Mouse (Mus musculus) CH12.LX (cell line): ENCODE data around the gene Mrpl55. TPM values are rescaled to one million over a fixed set of nuclear protein-coding genes. Genes with fewer than 3 reads are reported as not detected.

Experiments
- DNase-seq: peaks from one replicate; pipeline ENCODE4 v3.0.0-alpha.2; 2013; ENCODE audit errors: extremely low read depth
- H3K27ac ChIP-seq: 2 replicates; pipeline ENCODE4 v1.5.1; 2012; ENCODE audit warnings: low read depth, mild to moderate bottlenecking, control low read depth, moderate library complexity; ENCODE audit not compliant: insufficient read depth
- H3K27me3 ChIP-seq: replicated peaks from 2 replicates; pipeline ENCODE3; 2012; ENCODE audit warnings: inconsistent platforms
- H3K36me3 ChIP-seq, 2 experiments: replicated peaks in 1 of 2; 2 replicates each; pipeline versions ENCODE3 to v1.6.1; 2012; ENCODE audit warnings: inconsistent platforms in 1 of 2, low read length in 1 of 2, mild to moderate bottlenecking in 1 of 2, mixed read lengths in 1 of 2, moderate library complexity in 1 of 2; ENCODE audit not compliant: control insufficient read depth in 1 of 2, insufficient read depth in 1 of 2
- H3K4me1 ChIP-seq, 2 experiments: 2 replicates each; pipeline ENCODE4 v1.6.1; 2012; ENCODE audit warnings: inconsistent platforms in 1 of 2, moderate library complexity in 1 of 2; ENCODE audit not compliant: insufficient read depth in 2 of 2, control insufficient read depth in 1 of 2
- H3K4me2 ChIP-seq: 2 replicates; pipeline ENCODE4 v1.6.1; 2012; ENCODE audit warnings: low read depth, mild to moderate bottlenecking, control low read depth; ENCODE audit not compliant: poor library complexity, insufficient read depth, severe bottlenecking
- H3K4me3 ChIP-seq, 3 experiments: fragments of 150-350 bp in 1 of 3; sonication (generic) in 1 of 3; replicated peaks in 1 of 3; 2 replicates each; pipeline versions ENCODE3 to v1.5.1; 2011 to 2012; ENCODE audit warnings: low read depth in 2 of 3, low read length in 2 of 3, mild to moderate bottlenecking in 2 of 3, moderate library complexity in 2 of 3, control low read depth in 1 of 3, improper control_type of control experiment in 1 of 3, inconsistent platforms in 1 of 3, mixed read lengths in 1 of 3; ENCODE audit not compliant: poor library complexity in 1 of 3
- H3K79me2 ChIP-seq: replicated peaks from 2 replicates; pipeline ENCODE4 v1.6.1; 2012; ENCODE audit warnings: mild to moderate bottlenecking, moderate library complexity; ENCODE audit not compliant: control insufficient read depth, poor library complexity, insufficient read depth, severe bottlenecking; ENCODE audit errors: extremely low read depth
- H3K9ac ChIP-seq: 2 replicates; pipeline ENCODE4 v1.6.1; 2012; ENCODE audit warnings: low read depth, mild to moderate bottlenecking, control low read depth, moderate library complexity; ENCODE audit not compliant: insufficient read depth
- H3K9me3 ChIP-seq: replicated peaks from 2 replicates; pipeline ENCODE3; 2012; ENCODE audit warnings: low read length, inconsistent platforms, mixed read lengths
- BHLHE40 ChIP-seq: IDR thresholded peaks from 2 replicates; pipeline ENCODE4 v1.6.1; 2011; ENCODE audit warnings: mild to moderate bottlenecking, low read depth, low read length, improper control_type of control experiment
- CHD1 ChIP-seq: IDR thresholded peaks from 2 replicates; pipeline ENCODE4 v1.6.1; 2012; ENCODE audit warnings: low read depth, low read length, improper control_type of control experiment, inconsistent platforms
- CHD2 ChIP-seq: IDR thresholded peaks from 2 replicates; pipeline ENCODE4 v1.6.1; 2011; ENCODE audit warnings: low read length, improper control_type of control experiment
- CTCF ChIP-seq, 2 experiments: IDR thresholded peaks in 1 of 2; conservative IDR thresholded peaks in 1 of 2; 2 replicates each; pipeline ENCODE4 v1.5.1; 2011 to 2012; ENCODE audit warnings: low read depth in 2 of 2, low read length in 2 of 2, improper control_type of control experiment in 1 of 2, inconsistent platforms in 1 of 2, mild to moderate bottlenecking in 1 of 2, moderate library complexity in 1 of 2
- E2F4 ChIP-seq: IDR thresholded peaks from 2 replicates; pipeline ENCODE4 v1.6.1; 2011; ENCODE audit warnings: low read depth, low read length, improper control_type of control experiment; ENCODE audit not compliant: insufficient replicate concordance
- ELF1 ChIP-seq: IDR thresholded peaks from 2 replicates; pipeline ENCODE4 v1.6.1; 2014; ENCODE audit warnings: low read depth, mild to moderate bottlenecking, inconsistent platforms, low read length, improper control_type of control experiment
- GABPA ChIP-seq: IDR thresholded peaks from 2 replicates; pipeline ENCODE4 v1.6.1; 2012; ENCODE audit warnings: low read depth, low read length, improper control_type of control experiment, inconsistent platforms; ENCODE audit not compliant: insufficient replicate concordance
- IRF4 ChIP-seq: IDR thresholded peaks from 2 replicates; pipeline ENCODE4 v1.6.1; 2014; ENCODE audit warnings: low read depth, mild to moderate bottlenecking, inconsistent platforms, low read length, improper control_type of control experiment
- JUND ChIP-seq: conservative IDR thresholded peaks from 2 replicates; pipeline ENCODE4 v1.6.1; 2011; ENCODE audit warnings: low read depth, low read length, improper control_type of control experiment
- KAT2A ChIP-seq: IDR thresholded peaks from 2 replicates; pipeline ENCODE4 v1.6.1; 2012; ENCODE audit warnings: low read length, improper control_type of control experiment, inconsistent platforms; ENCODE audit not compliant: insufficient replicate concordance
- MAFK ChIP-seq: IDR thresholded peaks from 2 replicates; pipeline ENCODE4 v1.6.1; 2011; ENCODE audit warnings: low read length, improper control_type of control experiment; ENCODE audit not compliant: insufficient replicate concordance
- MAZ ChIP-seq: IDR thresholded peaks from 2 replicates; pipeline ENCODE4 v1.6.1; 2012; ENCODE audit warnings: low read depth, mild to moderate bottlenecking, inconsistent platforms, low read length, improper control_type of control experiment, moderate library complexity
- MEF2A ChIP-seq: IDR thresholded peaks from 2 replicates; pipeline ENCODE4 v1.6.1; 2014; ENCODE audit warnings: low read depth, mild to moderate bottlenecking, inconsistent platforms, low read length, improper control_type of control experiment, borderline replicate concordance
- MXI1 ChIP-seq: IDR thresholded peaks from 2 replicates; pipeline ENCODE4 v1.6.1; 2011; ENCODE audit warnings: mild to moderate bottlenecking, low read depth, low read length, improper control_type of control experiment
- NRF1 ChIP-seq: IDR thresholded peaks from 2 replicates; pipeline ENCODE4 v1.6.1; 2014; ENCODE audit warnings: low read depth, mild to moderate bottlenecking, inconsistent platforms, low read length, improper control_type of control experiment, moderate library complexity
- PAX5 ChIP-seq: IDR thresholded peaks from 2 replicates; pipeline ENCODE4 v1.6.1; 2012; ENCODE audit warnings: low read length, inconsistent platforms, mixed read lengths
- POLR2A ChIP-seq: IDR thresholded peaks from 2 replicates; pipeline ENCODE4 v1.6.1; 2011; ENCODE audit warnings: low read depth, mild to moderate bottlenecking, improper control_type of control experiment, low read length
- POLR2AphosphoS2 ChIP-seq: IDR thresholded peaks from 2 replicates; pipeline ENCODE4 v1.6.1; 2011; ENCODE audit warnings: low read depth, low read length, improper control_type of control experiment
- SIN3A ChIP-seq: IDR thresholded peaks from 2 replicates; pipeline ENCODE4 v1.6.1; 2012; ENCODE audit warnings: low read length, improper control_type of control experiment, inconsistent platforms
- SMC3 ChIP-seq: IDR thresholded peaks from 2 replicates; pipeline ENCODE4 v1.6.1; 2011; ENCODE audit warnings: low read depth, low read length, improper control_type of control experiment
- TBP ChIP-seq: conservative IDR thresholded peaks from 2 replicates; pipeline ENCODE4 v1.6.1; 2011; ENCODE audit warnings: low read depth, low read length, improper control_type of control experiment
- TCF12 ChIP-seq: IDR thresholded peaks from 2 replicates; pipeline ENCODE4 v1.6.1; 2014; ENCODE audit warnings: low read depth, mild to moderate bottlenecking, inconsistent platforms, low read length, improper control_type of control experiment
- UBTF ChIP-seq: IDR thresholded peaks from 2 replicates; pipeline ENCODE4 v1.6.1; 2012; ENCODE audit warnings: low read depth, mild to moderate bottlenecking, inconsistent platforms, low read length, improper control_type of control experiment, moderate library complexity
- USF2 ChIP-seq: conservative IDR thresholded peaks from 2 replicates; pipeline ENCODE4 v1.6.1; 2011; ENCODE audit warnings: low read depth, low read length, improper control_type of control experiment
- ZKSCAN1 ChIP-seq: IDR thresholded peaks from 2 replicates; pipeline ENCODE4 v1.6.1; 2012; ENCODE audit warnings: low read depth, inconsistent platforms, low read length, improper control_type of control experiment, borderline replicate concordance
- ZMIZ1 ChIP-seq: IDR thresholded peaks from 2 replicates; pipeline ENCODE4 v1.6.1; 2012; ENCODE audit warnings: low read depth, mild to moderate bottlenecking, inconsistent platforms, low read length, improper control_type of control experiment
- ZNF384 ChIP-seq: IDR thresholded peaks from 2 replicates; pipeline ENCODE4 v1.6.1; 2012; ENCODE audit warnings: low read depth, low read length, improper control_type of control experiment, inconsistent platforms
- dilution Hi-C: fragments of 300-500 bp; cut with MboI; formaldehyde crosslinking; loops from 2 replicates; pipeline ENCODE4 v1.14.3; 2020; ENCODE audit warnings: low sequenced_read_pairs; ENCODE audit not compliant: extremely low pct_unique_long_range_greater_than_20kb, extremely low pct_ligation_motif_present
- in situ Hi-C: fragments of 300-500 bp; cut with MboI; formaldehyde crosslinking; loops from 3 replicates; pipeline ENCODE4 v1.14.3; 2019; ENCODE audit warnings: low sequenced_read_pairs, low pct_ligation_motif_present, low pct_unique_long_range_greater_than_20kb, mixed read lengths
- polyA plus RNA-seq: library from polyadenylated mRNA; unstranded; fragments of >175 nt; gene quantifications from 2 replicates; pipeline ENCODE4 v1.2.1, GENCODE M21; 2012; ENCODE audit warnings: low read depth; ENCODE audit not compliant: insufficient read length
- total RNA-seq, 2 experiments: library from RNA; depleted of rRNA; stranded (reverse); fragments of 300-350 nt in 1 of 2; fragments of >200 nt in 1 of 2; gene quantifications; 2 replicates each; pipeline ENCODE4 v1.2.3; 2012 to 2014

The Mrpl55 gene
- total and polyA plus RNA-seq, 3 experiments, result 74.4 to 92.9 (median 88.2) TPM

DNA sequence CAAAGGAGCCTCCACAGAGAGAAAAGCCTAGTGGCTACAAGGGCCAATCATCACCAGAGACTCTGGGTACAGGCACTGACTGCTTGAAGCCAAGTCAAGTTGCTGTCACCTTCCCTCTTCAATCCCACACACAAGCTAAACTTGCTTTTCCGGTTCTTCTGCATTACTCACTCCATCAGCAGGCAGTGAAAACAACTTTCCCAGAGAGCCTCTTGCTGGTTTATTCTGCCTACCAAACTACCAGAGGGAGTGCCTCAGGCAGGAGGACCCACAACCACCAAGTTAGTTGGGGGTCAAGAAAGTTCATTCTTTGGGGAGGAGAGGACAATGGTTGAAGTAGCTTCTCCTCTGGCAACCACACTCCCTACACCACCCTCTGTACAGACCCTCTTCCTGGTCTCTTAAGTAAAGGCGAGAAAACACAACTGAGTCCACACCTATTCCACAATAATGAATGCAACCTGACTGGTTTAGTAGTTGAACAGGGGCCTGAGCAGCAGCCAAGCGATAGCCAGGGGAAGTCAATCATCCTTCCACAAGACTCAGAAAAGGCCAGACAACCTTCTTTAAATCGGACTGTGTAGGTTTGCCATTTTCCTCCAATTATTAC lies 16.2 kb downstream of the Mrpl55 start:
- H3K27me3 ChIP-seq, result no peaks in the 10 kb centered on the region
- no peak overlapping the region for H3K4me2 ChIP-seq
- in situ Hi-C loops, result no loop called here
- no peak for TF ChIP-seq UBTF
- TF ChIP-seq MAFK, result no peak
- no peak for TF ChIP-seq JUND
- no peak for TF ChIP-seq MEF2A
- no peak for TF ChIP-seq TBP
- TF ChIP-seq ZNF384, result no peak
- no peak for TF ChIP-seq IRF4
- TF ChIP-seq MAZ, result no peak
- no peak for TF ChIP-seq TCF12
- TF ChIP-seq POLR2AphosphoS2, result no peak
- TF ChIP-seq KAT2A, result no peak
- TF ChIP-seq ZKSCAN1, result no peak
- TF ChIP-seq ELF1, result no peak
- no peak for TF ChIP-seq MXI1
- no peak for TF ChIP-seq CHD1
- TF ChIP-seq SIN3A, result no peak
- TF ChIP-seq CHD2, result no peak
- no peak for TF ChIP-seq E2F4
- TF ChIP-seq USF2, result no peak
- TF ChIP-seq NRF1, result no peak
- TF ChIP-seq, all 38 proteins: peak for 0
- no peak for DNase-seq
- no peak overlapping the region for H3K9ac ChIP-seq
- H3K4me1 ChIP-seq, result peaks cover 18 to 77% of the 10 kb centered on the region in 2 experiments
- H3K4me3 ChIP-seq, result no peak overlapping the region
- dilution Hi-C loops, result no loop called here
- H3K27ac ChIP-seq, result no peak overlapping the region
- peaks cover 40 to 96% of the 10 kb centered on the region in 2 experiments for H3K36me3 ChIP-seq
- H3K9me3 ChIP-seq, result no peaks in the 10 kb centered on the region
- peaks cover 98% of the 10 kb centered on the region for H3K79me2 ChIP-seq

DNA sequence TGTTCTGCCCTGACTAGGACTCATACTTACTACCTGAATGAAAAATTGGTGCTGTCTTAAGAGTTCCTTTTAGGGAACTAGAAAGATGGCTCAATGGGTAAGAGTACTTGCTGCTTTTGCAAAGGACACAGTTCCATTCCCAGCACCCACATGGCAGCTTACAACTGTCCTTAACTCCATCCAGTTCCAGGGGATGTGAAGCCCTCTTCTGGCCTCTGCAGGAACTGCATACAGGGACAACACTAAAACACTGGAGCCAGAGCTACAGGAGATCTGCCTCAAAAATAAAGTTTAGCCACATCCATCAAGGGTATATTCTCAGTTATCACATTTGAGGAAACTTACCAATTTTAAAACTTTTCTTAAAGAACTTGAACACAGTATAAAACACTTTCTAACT lies 16.8 kb downstream of the Mrpl55 start:
- H3K4me1 ChIP-seq, result peaks cover 18 to 79% of the 10 kb centered on the region in 2 experiments
- peak; percentile 69 for DNase-seq
- in situ Hi-C loops (no loop called here), dilution Hi-C loops (no loop called here)
- H3K4me2 ChIP-seq, result no peak overlapping the region
- no peak overlapping the region for H3K27ac ChIP-seq
- H3K9ac ChIP-seq, result no peak overlapping the region
- TF ChIP-seq ZMIZ1 (no peak), CTCF (conservative IDR thresholded peaks at IDR 0.05 in 1 of 2, IDR thresholded peaks at IDR 0.05 in 1 of 2; ENCODE audit: low read depth in 2 of 2, low read length in 2 of 2) (peak; percentile 55 to 91), KAT2A (no peak), GABPA (no peak), ZKSCAN1 (no peak), USF2 (no peak), IRF4 (no peak), ZNF384 (no peak), SIN3A (no peak), MEF2A (no peak), BHLHE40 (no peak), MAZ (no peak), SMC3 (0 out of 2 replicates have a peak, but pooled peaks have one; percentile 13), POLR2A (no peak), PAX5 (no peak)
- no peaks in the 10 kb centered on the region for H3K27me3 ChIP-seq
- peaks cover 98% of the 10 kb centered on the region for H3K79me2 ChIP-seq
- no peak overlapping the region for H3K4me3 ChIP-seq
- no peaks in the 10 kb centered on the region for H3K9me3 ChIP-seq
- H3K36me3 ChIP-seq, result peaks cover 42 to 97% of the 10 kb centered on the region in 2 experiments
